Comparison of ENCODE assay signal across 27 mouse cellular contexts in the genomic region with DNA sequence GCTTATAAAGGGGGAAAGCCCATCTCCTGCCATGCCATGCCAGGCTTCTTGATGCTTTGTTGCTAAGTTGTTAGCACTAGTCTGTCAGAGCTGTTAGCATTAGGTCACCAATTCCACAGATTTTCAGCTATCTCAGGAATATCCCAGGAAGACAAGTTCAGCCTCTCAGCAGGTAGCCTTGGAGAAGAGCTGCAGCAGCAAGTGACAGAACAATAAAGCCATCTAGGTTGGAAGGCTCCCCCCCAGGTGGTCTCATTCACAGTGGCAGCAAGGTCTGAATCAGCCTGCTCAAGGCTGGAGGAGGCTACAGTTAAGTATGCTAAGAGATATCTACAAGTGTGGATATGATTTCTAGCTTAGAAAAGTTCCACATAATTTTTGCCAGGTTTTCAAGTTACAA. TPM values are rescaled to one million over a fixed set of nuclear protein-coding genes. Genes with fewer than 3 reads are reported as not detected.
A peak's percentile ranks its signal among the peaks of the same experiment; 100 is the strongest.
DNase-seq lines count a peak whose midpoint lies in the region; ATAC-seq lines count a peak whose summit lies in the region.
"Had no signal": no experiment of that assay in that cellular context is flagged by ENCODE, and none has a peak within 500 bp of the region (broad histone marks: within the 10 kb centered on the region; RNA-seq: fewer than 3 reads in every experiment).

No protein-coding gene starts in this region.

- H3K9ac ChIP-seq in midbrain, embryonic 15.5 days = no peak overlapping the region
- H3K9ac ChIP-seq: embryonic facial prominence, embryonic 13.5 days; embryonic facial prominence, embryonic 15.5 days; forebrain, embryonic 12.5 days had no signal

- no peak for ATAC-seq in midbrain, embryonic 15.5 days (replicated peaks)
- ATAC-seq: CD4-positive, CD25-positive, alpha-beta regulatory T cell, adult 4 months; forebrain, embryonic 14.5 days; forebrain, embryonic 16.5 days; Patski had no signal

- no peaks in the 10 kb centered on the region for H3K9me3 ChIP-seq in midbrain, embryonic 15.5 days
- H3K9me3 ChIP-seq: embryonic facial prominence, embryonic 13.5 days; embryonic facial prominence, embryonic 15.5 days; forebrain, embryonic 10.5 days; forebrain, embryonic 12.5 days; G1E had no signal

- DNase-seq in ES-CJ7 (ENCODE audit: low read depth, low spot score) (peak; percentile 80), R1 (ENCODE audit: low read depth, low spot score) (peak; percentile 89), ZHBTc4 (ENCODE audit: low read depth, low spot score) (peak; percentile 66)
- DNase-seq in embryo, embryonic 10.5 days (ENCODE audit: low spot score) = no peak
- DNase-seq: adrenal gland, adult 2 months; adrenal gland, postnatal 10 days; adrenal gland, postnatal 25 days; B cell, adult 2 months; cerebellum, adult 11-12 months; cerebellum, adult 2 months; cerebellum, adult 9-10 months; cerebellum, postnatal 10 days; cerebellum, postnatal 25 days; embryo, embryonic 11 days had no signal

- H3K36me3 ChIP-seq in midbrain, embryonic 15.5 days (replicated peaks) = no peaks in the 10 kb centered on the region
- H3K36me3 ChIP-seq: embryonic facial prominence, embryonic 13.5 days; embryonic facial prominence, embryonic 15.5 days; forebrain, embryonic 10.5 days; forebrain, embryonic 12.5 days; G1E had no signal

- no peak overlapping the region for H3K4me2 ChIP-seq in midbrain, embryonic 15.5 days
- H3K4me2 ChIP-seq: embryonic facial prominence, embryonic 13.5 days; embryonic facial prominence, embryonic 15.5 days; forebrain, embryonic 12.5 days had no signal

- H3K27ac ChIP-seq in midbrain, embryonic 15.5 days = no peak overlapping the region
- H3K27ac ChIP-seq: embryonic facial prominence, embryonic 13.5 days; embryonic facial prominence, embryonic 15.5 days; forebrain, embryonic 10.5 days; forebrain, embryonic 12.5 days had no signal

- H3K4me3 ChIP-seq in midbrain, embryonic 15.5 days = no peak overlapping the region
- H3K4me3 ChIP-seq: embryonic facial prominence, embryonic 13.5 days; embryonic facial prominence, embryonic 15.5 days; erythroblast, embryonic 14.5 days; forebrain, embryonic 10.5 days; forebrain, embryonic 12.5 days had no signal

- no peaks in the 10 kb centered on the region for H3K27me3 ChIP-seq in midbrain, embryonic 15.5 days (replicated peaks)
- H3K27me3 ChIP-seq: CH12.LX; embryonic facial prominence, embryonic 13.5 days; embryonic facial prominence, embryonic 15.5 days; forebrain, embryonic 12.5 days had no signal

- no peaks in the 10 kb centered on the region for H3K4me1 ChIP-seq in midbrain, embryonic 15.5 days
- H3K4me1 ChIP-seq: embryonic facial prominence, embryonic 13.5 days; embryonic facial prominence, embryonic 15.5 days; forebrain, embryonic 10.5 days; forebrain, embryonic 12.5 days had no signal

RNA-seq across cellular contexts. Expression of a gene that starts 15.8 kb away (rescaled TPM):
- polyA plus RNA-seq in midbrain, embryonic 15.5 days (2015; fragmentation: Nextera tagmentation; extraction: Ambion mirVana) = 0.08 and 0.21 TPM in 2 replicates
- polyA plus RNA-seq: CD4-positive, CD25-positive, alpha-beta regulatory T cell, adult 4 months; embryonic facial prominence, embryonic 11.5 days; embryonic facial prominence, embryonic 13.5 days; erythroblast, embryonic 14.5 days; forebrain, embryonic 10.5 days; forebrain, embryonic 12.5 days; forebrain, embryonic 14.5 days; G1E; Patski had no signal

RNA-seq across cellular contexts. Expression of a gene that starts 49.4 kb away (rescaled TPM):
- 0.15 and 1.3 TPM in 2 replicates for polyA plus RNA-seq in midbrain, embryonic 15.5 days (2015; fragmentation: Nextera tagmentation; extraction: Ambion mirVana)
- polyA plus RNA-seq: cerebellum, adult 2 months; forebrain, embryonic 10.5 days; Patski had no signal
